Mouse (Mus musculus): ENCODE measurements around the gene Zfhx3.

DNA sequence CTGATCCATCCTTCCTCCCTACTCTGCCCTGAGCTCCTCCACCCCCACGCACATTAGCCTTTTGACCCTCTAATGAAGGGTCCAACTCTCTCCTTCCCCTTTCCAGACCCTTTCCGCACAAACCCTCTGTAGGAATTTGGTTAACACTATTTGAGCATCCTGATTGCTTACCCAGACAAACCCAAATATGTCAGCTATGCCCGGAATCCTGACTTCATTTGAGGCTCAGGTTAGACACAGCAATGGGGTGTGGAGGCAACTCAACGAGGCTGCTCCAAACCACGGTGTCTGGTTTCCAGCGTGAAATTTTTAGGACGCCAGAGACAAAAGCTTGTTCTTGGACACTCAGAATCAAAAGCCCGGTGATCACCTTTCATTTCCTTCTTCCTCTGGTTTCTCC is 252.1 kb downstream of the Zfhx3 start:
- TF ChIP-seq CTCF (IDR thresholded peaks at IDR 0.05) (no peak), EP300 (IDR thresholded peaks at IDR 0.05) (peak; percentile 35; the same call in 1 of the 2 replicates)
